Mouse (Mus musculus): ENCODE measurements at regions not wholly inside any gene's neighbourhood (a gene's known extent, or its start where the extent isn't known, plus 50 kb on each side); places are given as distances from the start of the nearest gene placed in this dataset.
"Not testable (repeated sequence)": the region's sequence is repeated elsewhere in the genome, so short reads cannot be mapped to it uniquely, and the experiment has no call there.

- TF ChIP-seq POLR2A (IDR thresholded peaks at IDR 0.05; ENCODE audit: borderline replicate concordance, extremely low read depth, insufficient read depth, insufficient read length), result no peak
- Histone ChIP-seq H3K36me3 (ENCODE audit: control insufficient read depth, insufficient read depth, low read length) (no peaks in the 10 kb centered on the region), H3K4me3 (replicated peaks; ENCODE audit: low read length) (no peak overlapping the region), H3K4me1 (ENCODE audit: control insufficient read depth, insufficient read depth, low read length) (peaks cover 13% of the 10 kb centered on the region), H3K9ac (ENCODE audit: low read depth, low read length, severe bottlenecking) (no peak overlapping the region), H3K9me3 (ENCODE audit: control insufficient read depth, low read length) (no peaks in the 10 kb centered on the region), H3K4me2 (replicated peaks; ENCODE audit: low read depth, low read length, severe bottlenecking) (no peak overlapping the region), H3K27me3 (ENCODE audit: control insufficient read depth, insufficient read depth, low read length) (no peaks in the 10 kb centered on the region; the same call in 1 of the 2 replicates), H3K27ac (replicated peaks; ENCODE audit: low read depth, low read length) (no peak overlapping the region)
- DNase-seq (ENCODE audit: low spot score), result no peak
- 86% methylated on average over 2 of the region's 2 CpGs for WGBS
- ATAC-seq (ENCODE audit: low FRiP score, low read depth), result no peak
Observed at GRCm38 (mm10) chr8:26630544-26630943, 346.6 kb upstream of the Zfp703 start.

GRCm38 (mm10) chr8:26635701-26636100 is 341.4 kb upstream of the Zfp703 start:
- no peak overlapping the region for H3K9ac ChIP-seq (ENCODE audit: low read depth, low read length, severe bottlenecking)
- no peaks in the 10 kb centered on the region for H3K9me3 ChIP-seq (ENCODE audit: control insufficient read depth, low read length)
- H3K27ac ChIP-seq (replicated peaks; ENCODE audit: low read depth, low read length), result no peak overlapping the region
- no peak for TF ChIP-seq POLR2A (IDR thresholded peaks at IDR 0.05; ENCODE audit: borderline replicate concordance, extremely low read depth, insufficient read depth, insufficient read length)
- H3K4me3 ChIP-seq (replicated peaks; ENCODE audit: low read length), result no peak overlapping the region
- H3K4me1 ChIP-seq (ENCODE audit: control insufficient read depth, insufficient read depth, low read length), result no peaks in the 10 kb centered on the region
- H3K4me2 ChIP-seq (replicated peaks; ENCODE audit: low read depth, low read length, severe bottlenecking), result no peak overlapping the region
- DNase-seq (ENCODE audit: low spot score) (no peak), ATAC-seq (ENCODE audit: low FRiP score, low read depth) (no peak)
- 68% methylated on average over 1 of the region's 1 CpGs for WGBS
- H3K36me3 ChIP-seq (ENCODE audit: control insufficient read depth, insufficient read depth, low read length), result no peaks in the 10 kb centered on the region
- H3K27me3 ChIP-seq (ENCODE audit: control insufficient read depth, insufficient read depth, low read length), result no peaks in the 10 kb centered on the region

GRCm38 (mm10) chr8:26645375-26645774 is 331.8 kb upstream of the Zfp703 start:
- H3K36me3 ChIP-seq (ENCODE audit: control insufficient read depth, insufficient read depth, low read length); H3K4me3 ChIP-seq (replicated peaks; ENCODE audit: low read length); H3K4me1 ChIP-seq (ENCODE audit: control insufficient read depth, insufficient read depth, low read length); H3K4me2 ChIP-seq (replicated peaks; ENCODE audit: low read depth, low read length, severe bottlenecking); H3K9ac ChIP-seq (ENCODE audit: low read depth, low read length, severe bottlenecking); H3K9me3 ChIP-seq (ENCODE audit: control insufficient read depth, low read length); H3K27me3 ChIP-seq (ENCODE audit: control insufficient read depth, insufficient read depth, low read length); ATAC-seq (ENCODE audit: low FRiP score, low read depth); H3K27ac ChIP-seq (replicated peaks; ENCODE audit: low read depth, low read length); DNase-seq (ENCODE audit: low spot score): not testable (repeated sequence)
- WGBS, result 77% methylated on average over 7 of the region's 7 CpGs

- Histone ChIP-seq H3K4me1 (ENCODE audit: control insufficient read depth, insufficient read depth, low read length) (no peaks in the 10 kb centered on the region), H3K9ac (ENCODE audit: low read depth, low read length, severe bottlenecking) (no peak overlapping the region), H3K4me2 (replicated peaks; ENCODE audit: low read depth, low read length, severe bottlenecking) (no peak overlapping the region), H3K9me3 (ENCODE audit: control insufficient read depth, low read length) (no peaks in the 10 kb centered on the region), H3K4me3 (replicated peaks; ENCODE audit: low read length) (no peak overlapping the region), H3K27me3 (ENCODE audit: control insufficient read depth, insufficient read depth, low read length) (peaks cover 7% of the 10 kb centered on the region; the same call in 1 of the 2 replicates), H3K27ac (replicated peaks; ENCODE audit: low read depth, low read length) (no peak overlapping the region), H3K36me3 (ENCODE audit: control insufficient read depth, insufficient read depth, low read length) (no peaks in the 10 kb centered on the region)
- ATAC-seq (ENCODE audit: low FRiP score, low read depth), result no peak
- no peak for DNase-seq (ENCODE audit: low spot score)
- no peak for TF ChIP-seq POLR2A (IDR thresholded peaks at IDR 0.05; ENCODE audit: borderline replicate concordance, extremely low read depth, insufficient read depth, insufficient read length)
- WGBS, result 14% methylated on average over 1 of the region's 1 CpGs
Observed at GRCm38 (mm10) chr8:26650287-26650686, 326.8 kb upstream of the Zfp703 start.

- ATAC-seq (ENCODE audit: low FRiP score, low read depth) (no peak), DNase-seq (ENCODE audit: low spot score) (no peak)
- no peak overlapping the region for H3K4me3 ChIP-seq (replicated peaks; ENCODE audit: low read length)
- WGBS, result 8% methylated on average over 8 of the region's 8 CpGs
- no peak for TF ChIP-seq POLR2A (IDR thresholded peaks at IDR 0.05; ENCODE audit: borderline replicate concordance, extremely low read depth, insufficient read depth, insufficient read length)
- H3K4me2 ChIP-seq (replicated peaks; ENCODE audit: low read depth, low read length, severe bottlenecking), result no peak overlapping the region
- H3K4me1 ChIP-seq (ENCODE audit: control insufficient read depth, insufficient read depth, low read length), result peaks cover 3% of the 10 kb centered on the region; the same call in 1 of the 2 replicates
- no peak overlapping the region for H3K9ac ChIP-seq (ENCODE audit: low read depth, low read length, severe bottlenecking)
- no peaks in the 10 kb centered on the region for H3K9me3 ChIP-seq (ENCODE audit: control insufficient read depth, low read length)
- H3K27ac ChIP-seq (replicated peaks; ENCODE audit: low read depth, low read length), result no peak overlapping the region
- H3K27me3 ChIP-seq (ENCODE audit: control insufficient read depth, insufficient read depth, low read length), result peaks cover 17% of the 10 kb centered on the region; the same call in 1 of the 2 replicates
- H3K36me3 ChIP-seq (ENCODE audit: control insufficient read depth, insufficient read depth, low read length), result no peaks in the 10 kb centered on the region
Observed at GRCm38 (mm10) chr8:26655897-26656296, 321.2 kb upstream of the Zfp703 start.
